Mouse (Mus musculus) c-Kit-negative CD71-positive TER-119-positive erythroid progenitor cells, embryonic 14.5 days (primary cell): ENCODE results near the gene Sass6.
"Not testable (repeated sequence)": the region's sequence is repeated elsewhere in the genome, so short reads cannot be mapped to it uniquely, and the experiment has no call there.

Experiments
- DNase-seq: peaks from one replicate; pipeline ENCODE4 v3.0.0-alpha.2; 2013; ENCODE audit warnings: low read depth, low spot score

Gene Sass6

DNA sequence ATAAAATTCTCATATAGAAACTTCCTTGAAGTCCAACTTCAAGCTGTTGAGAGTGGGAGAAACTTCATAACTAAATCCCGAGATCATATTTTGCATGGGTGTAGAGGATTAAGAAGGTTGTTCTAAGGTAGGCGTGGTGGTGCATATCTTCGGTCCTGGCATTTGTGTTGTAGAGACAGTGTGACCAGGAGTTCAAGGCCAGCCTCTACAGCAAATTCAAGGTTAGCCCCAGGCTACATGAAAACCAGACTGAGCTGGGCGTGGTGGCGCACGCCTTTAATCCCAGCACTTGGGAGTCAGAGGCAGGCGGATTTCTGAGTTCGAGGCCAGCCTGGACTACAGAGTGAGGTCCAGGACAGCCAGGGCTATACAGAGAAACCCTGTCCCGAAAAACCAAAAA lies 69.5 kb downstream of the Sass6 start:
- DNase-seq: not testable (repeated sequence)
